ENCODE assay signal across 20 mouse cellular contexts in the genomic region with DNA sequence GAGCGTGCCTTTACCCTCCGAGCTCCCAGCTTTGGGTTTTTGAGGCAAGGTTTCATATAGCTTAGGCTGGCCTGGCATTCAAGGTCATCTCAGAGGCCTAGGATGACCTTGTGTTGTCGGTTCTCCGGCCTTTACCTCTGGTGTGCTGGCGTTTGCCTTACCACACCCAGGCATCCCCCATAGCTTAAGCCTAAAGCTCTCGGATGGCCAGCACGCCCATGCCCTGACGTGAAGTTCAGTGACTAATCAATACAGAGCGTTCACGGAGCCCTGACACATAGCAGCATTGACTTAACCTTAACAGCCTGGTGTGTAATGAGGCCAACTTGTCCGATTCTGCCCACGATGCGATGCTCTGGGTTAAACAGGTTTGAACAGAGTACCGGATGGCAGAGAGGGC.
"Had no signal": no experiment of that assay in that cellular context is flagged by ENCODE, and none has a peak within 500 bp of the region (broad histone marks: within the 10 kb centered on the region; RNA-seq: fewer than 3 reads in every experiment).

No protein-coding gene starts in this region.

- H3K27ac ChIP-seq: lung, embryonic 15.5 days; macrophage; midbrain, embryonic 12.5 days; neural tube, embryonic 13.5 days; neural tube, embryonic 15.5 days had no signal

- H3K9me3 ChIP-seq: lung, embryonic 15.5 days; midbrain, embryonic 10.5 days; midbrain, embryonic 12.5 days; neural tube, embryonic 13.5 days; neural tube, embryonic 15.5 days had no signal

- H3K27me3 ChIP-seq: lung, embryonic 15.5 days; neural tube, embryonic 13.5 days; neural tube, embryonic 15.5 days had no signal

- DNase-seq: lung, adult 2 months; lung, postnatal 14 days; lung, postnatal 36 days; midbrain, embryonic 14.5 days; retina, postnatal 1 day; right cerebral cortex, adult 18-20 months; right cerebral cortex, postnatal 25 days; right cerebral cortex, postnatal 4 days; spleen, adult 18-20 months; thymus, adult 18-20 months; thymus, postnatal 14 days; thymus, postnatal 36 days had no signal

- H3K4me3 ChIP-seq: lung, embryonic 15.5 days; megakaryocyte, embryonic 14.5 days; midbrain, embryonic 10.5 days; midbrain, embryonic 12.5 days; myocyte; neural tube, embryonic 13.5 days; neural tube, embryonic 15.5 days had no signal

- H3K36me3 ChIP-seq: lung, embryonic 15.5 days; midbrain, embryonic 12.5 days; neural tube, embryonic 13.5 days; neural tube, embryonic 15.5 days had no signal
